Mouse (Mus musculus) lung, embryonic 16.5 days (tissue): ENCODE results near the gene Tnfaip6. TPM values are rescaled to one million over a fixed set of nuclear protein-coding genes. Genes with fewer than 3 reads are reported as not detected.
"Not testable (repeated sequence)": the region's sequence is repeated elsewhere in the genome, so short reads cannot be mapped to it uniquely, and the experiment has no call there.

Experiments used
- ATAC-seq: fragments of 200-750 bp; cut with Nextera tagmentation; 2 replicates; pipeline ENCODE4 v1.8.0; 2017; ENCODE audit warnings: low read depth, mild to moderate bottlenecking, moderate library complexity
- H3K27ac ChIP-seq: fragments of 300-500 bp; sonication (generic); 2 replicates; pipeline ENCODE4 v1.5.1; 2014; ENCODE audit warnings: mild to moderate bottlenecking, control low read depth, low read length
- H3K27me3 ChIP-seq: fragments of 300-500 bp; sonication (generic); 2 replicates; pipeline ENCODE4 v1.6.1; 2014; ENCODE audit warnings: low read depth, low read length, mixed read lengths; ENCODE audit not compliant: control insufficient read depth, insufficient read depth
- H3K36me3 ChIP-seq: fragments of 300-500 bp; sonication (generic); 2 replicates; pipeline ENCODE4 v1.6.1; 2014; ENCODE audit warnings: low read length; ENCODE audit not compliant: control insufficient read depth, insufficient read depth
- H3K4me1 ChIP-seq: fragments of 300-500 bp; sonication (generic); replicated peaks from 2 replicates; pipeline ENCODE4 v1.6.1; 2014; ENCODE audit warnings: low read length, mixed read lengths; ENCODE audit not compliant: control insufficient read depth, insufficient read depth
- H3K4me2 ChIP-seq: fragments of 300-500 bp; sonication (generic); 2 replicates; pipeline ENCODE4 v1.6.1; 2014; ENCODE audit warnings: low read depth, low read length, control low read depth
- H3K4me3 ChIP-seq: fragments of 300-500 bp; sonication (generic); 2 replicates; pipeline ENCODE4 v1.5.1; 2014; ENCODE audit warnings: mild to moderate bottlenecking, low read length, control low read depth
- H3K9ac ChIP-seq: fragments of 300-500 bp; sonication (generic); 2 replicates; pipeline ENCODE4 v1.6.1; 2014; ENCODE audit warnings: low read length, control low read depth
- H3K9me3 ChIP-seq: fragments of 300-500 bp; sonication (generic); 2 replicates; pipeline ENCODE4 v1.6.1; 2016; ENCODE audit warnings: low read length; ENCODE audit not compliant: control insufficient read depth
- WGBS: fragments of 180-500 bp; shearing (Covaris S2); extraction: QIAGEN DNeasy Blood & Tissue Kit; methylation state at CpG from one replicate; pipeline ENCODE4 v1.1.7; 2014; 5-methylcytosine and 5-hydroxymethylcytosine counted together
- polyA plus RNA-seq: library from polyadenylated mRNA; unstranded; fragments of >200 nt; fragmentation: Nextera tagmentation; extraction: Ambion mirVana; gene quantifications from 2 replicates; pipeline ENCODE4 v1.2.1, GENCODE M21; 2015

Gene Tnfaip6
- 6.9 and 7.4 TPM in 2 replicates for polyA plus RNA-seq

- Histone ChIP-seq H3K4me2 (peak within 1 kb of the TSS; percentile 68), H3K27ac (no peak within 1 kb of the TSS), H3K36me3 (no peaks in the 10 kb centered on the region), H3K9me3 (no peaks in the 10 kb centered on the region), H3K27me3 (no peaks in the 10 kb centered on the region), H3K4me1 (peaks cover 6% of the 10 kb centered on the region; the same call in 1 of the 2 replicates), H3K9ac (peak within 1 kb of the TSS; percentile 55; the same call in 1 of the 2 replicates), H3K4me3 (peak within 1 kb of the TSS; percentile 50)
- peak; percentile 90 for ATAC-seq
- WGBS = under 1% methylated on average over 17 of the region's 17 CpGs
Measured at GRCm38 (mm10) chr2:52037882-52038281, at the start of gene Tnfaip6. Gene Tnfaip6, plus strand, starts transcription at chr2:52038009.

GRCm38 (mm10) chr2:51989559-51989958, 48.2 kb upstream of the Tnfaip6 start:
- 47% methylated on average over 2 of the region's 2 CpGs for WGBS

GRCm38 (mm10) chr2:51991447-51991846, 46.4 kb upstream of the Tnfaip6 start:
- Histone ChIP-seq H3K27ac (no peak overlapping the region), H3K4me3 (no peak overlapping the region), H3K9ac (no peak overlapping the region), H3K36me3 (no peaks in the 10 kb centered on the region), H3K4me2 (no peak overlapping the region), H3K27me3 (no peaks in the 10 kb centered on the region), H3K4me1 (peaks cover 3% of the 10 kb centered on the region; the same call in 1 of the 2 replicates), H3K9me3 (no peaks in the 10 kb centered on the region)
- ATAC-seq = no peak
- 89% methylated on average over 6 of the region's 6 CpGs for WGBS

More at GRCm38 (mm10) chr2:51989559-51989958, 48.2 kb upstream of the Tnfaip6 start:
- H3K9me3 ChIP-seq = no peaks in the 10 kb centered on the region
- H3K27ac ChIP-seq = no peak overlapping the region
- no peak overlapping the region for H3K4me3 ChIP-seq
- no peak overlapping the region for H3K4me2 ChIP-seq
- H3K4me1 ChIP-seq = peaks cover 3% of the 10 kb centered on the region; the same call in 1 of the 2 replicates
- no peaks in the 10 kb centered on the region for H3K36me3 ChIP-seq
- H3K9ac ChIP-seq = no peak overlapping the region
- no peaks in the 10 kb centered on the region for H3K27me3 ChIP-seq
- ATAC-seq = no peak

- Histone ChIP-seq H3K9me3 (no peaks in the 10 kb centered on the region), H3K4me1 (no peaks in the 10 kb centered on the region), H3K9ac (no peak overlapping the region), H3K36me3 (no peaks in the 10 kb centered on the region), H3K4me2 (no peak overlapping the region), H3K4me3 (no peak overlapping the region), H3K27me3 (no peaks in the 10 kb centered on the region), H3K27ac (no peak overlapping the region)
- ATAC-seq = no peak
- 62% methylated on average over 7 of the region's 7 CpGs for WGBS
Measured at GRCm38 (mm10) chr2:51999996-52000395, 37.8 kb upstream of the Tnfaip6 start.

- no peaks in the 10 kb centered on the region for H3K4me1 ChIP-seq
- H3K4me3 ChIP-seq = no peak overlapping the region
- WGBS = 80% methylated on average over 8 of the region's 8 CpGs
- no peaks in the 10 kb centered on the region for H3K9me3 ChIP-seq
- H3K9ac ChIP-seq = no peak overlapping the region
- no peak overlapping the region for H3K4me2 ChIP-seq
- H3K36me3 ChIP-seq = no peaks in the 10 kb centered on the region
- no peak for ATAC-seq
- no peak overlapping the region for H3K27ac ChIP-seq
- no peaks in the 10 kb centered on the region for H3K27me3 ChIP-seq
Measured at GRCm38 (mm10) chr2:52001521-52001920, 36.3 kb upstream of the Tnfaip6 start.

- not testable (repeated sequence) for ATAC-seq, H3K36me3 ChIP-seq, H3K9me3 ChIP-seq, H3K27me3 ChIP-seq, H3K9ac ChIP-seq, H3K4me1 ChIP-seq, H3K4me3 ChIP-seq, H3K4me2 ChIP-seq, H3K27ac ChIP-seq
- WGBS = 88% methylated on average over 10 of the region's 10 CpGs
Measured at GRCm38 (mm10) chr2:52002299-52002698, 35.5 kb upstream of the Tnfaip6 start.

GRCm38 (mm10) chr2:52006380-52006779, 31.4 kb upstream of the Tnfaip6 start:
- no peak overlapping the region for H3K4me2 ChIP-seq
- H3K9me3 ChIP-seq = no peaks in the 10 kb centered on the region
- H3K4me3 ChIP-seq = no peak overlapping the region
- no peaks in the 10 kb centered on the region for H3K36me3 ChIP-seq
- H3K9ac ChIP-seq = no peak overlapping the region
- WGBS = 55% methylated on average over 3 of the region's 3 CpGs
- H3K4me1 ChIP-seq = no peaks in the 10 kb centered on the region
- no peaks in the 10 kb centered on the region for H3K27me3 ChIP-seq
- no peak overlapping the region for H3K27ac ChIP-seq
- no peak for ATAC-seq

GRCm38 (mm10) chr2:52011820-52012219, 26.0 kb upstream of the Tnfaip6 start:
- H3K36me3 ChIP-seq, H3K9ac ChIP-seq, H3K4me3 ChIP-seq, H3K4me2 ChIP-seq, H3K4me1 ChIP-seq, H3K9me3 ChIP-seq, H3K27me3 ChIP-seq, ATAC-seq, H3K27ac ChIP-seq: not testable (repeated sequence)
- 85% methylated on average over 3 of the region's 3 CpGs for WGBS

GRCm38 (mm10) chr2:52013306-52013820, 24.4 kb upstream of the Tnfaip6 start:
- Histone ChIP-seq H3K36me3 (no peaks in the 10 kb centered on the region), H3K9ac (no peak overlapping the region), H3K27ac (no peak overlapping the region), H3K4me3 (no peak overlapping the region), H3K4me2 (no peak overlapping the region), H3K27me3 (no peaks in the 10 kb centered on the region), H3K4me1 (0 out of 2 replicates have a peak, but pooled peaks cover 2% of the 10 kb centered on the region), H3K9me3 (no peaks in the 10 kb centered on the region)
- ATAC-seq = no peak
- WGBS = 62% methylated on average over 9 of the region's 9 CpGs
